In the genomic region with DNA sequence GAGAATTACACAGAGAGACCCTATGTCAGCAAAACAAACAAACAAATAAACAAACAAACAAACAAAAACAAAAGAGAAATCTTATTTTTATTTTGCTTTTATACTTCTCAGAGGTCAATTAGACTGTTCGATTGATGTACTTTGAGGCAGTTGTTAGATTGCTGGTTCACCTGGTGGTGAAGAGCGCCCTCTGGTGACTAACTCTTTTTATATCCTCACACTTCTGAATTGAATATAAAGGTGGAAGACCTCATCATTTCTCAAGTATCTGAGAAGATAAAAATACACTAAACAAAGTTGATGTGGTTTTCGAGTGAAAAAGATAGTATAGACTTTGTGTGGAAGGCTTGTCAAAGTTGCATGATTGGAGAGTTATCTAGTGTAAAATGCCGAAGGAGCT, we compare ENCODE assay signal across 9 mouse cellular contexts. TPM values are rescaled to one million over a fixed set of nuclear protein-coding genes. Genes with fewer than 3 reads are reported as not detected.
DNase-seq lines count a peak whose midpoint lies in the region; ATAC-seq lines count a peak whose summit lies in the region.
"Had no signal": no experiment of that assay in that cellular context is flagged by ENCODE, and none has a peak within 500 bp of the region (broad histone marks: within the 10 kb centered on the region; RNA-seq: fewer than 3 reads in every experiment).

No protein-coding gene starts in this region.

- no peak overlapping the region for H3K9ac ChIP-seq in embryonic facial prominence, embryonic 11.5 days (replicated peaks; ENCODE audit: low read length)
- no peak overlapping the region for H3K9ac ChIP-seq in limb, embryonic 11.5 days (ENCODE audit: low read length)
- H3K9ac ChIP-seq: midbrain, embryonic 12.5 days had no signal

- no peak overlapping the region for H3K4me3 ChIP-seq in embryonic facial prominence, embryonic 11.5 days (ENCODE audit: low read depth, low read length)
- H3K4me3 ChIP-seq in embryonic facial prominence, embryonic 10.5 days, result no peak overlapping the region
- H3K4me3 ChIP-seq in limb, embryonic 11.5 days (ENCODE audit: low read depth, low read length), result no peak overlapping the region
- no peak overlapping the region for H3K4me3 ChIP-seq in limb, embryonic 10.5 days
- H3K4me3 ChIP-seq: midbrain, embryonic 12.5 days had no signal

- 32% methylated on average over 4 of the region's 4 CpGs for WGBS in embryonic facial prominence, embryonic 11.5 days
- 34% methylated on average over 4 of the region's 4 CpGs for WGBS in embryonic facial prominence, embryonic 10.5 days
- 32% methylated on average over 4 of the region's 4 CpGs for WGBS in limb, embryonic 11.5 days
- WGBS in limb, embryonic 10.5 days, result 32% methylated on average over 4 of the region's 4 CpGs

- H3K4me1 ChIP-seq in embryonic facial prominence, embryonic 11.5 days (ENCODE audit: control insufficient read depth, insufficient read depth, low read length), result no peaks in the 10 kb centered on the region
- peaks cover 23% of the 10 kb centered on the region for H3K4me1 ChIP-seq in embryonic facial prominence, embryonic 10.5 days
- H3K4me1 ChIP-seq in limb, embryonic 11.5 days (ENCODE audit: control insufficient read depth, insufficient read depth, low read length), result peaks cover 3% of the 10 kb centered on the region; the same call in 1 of the 2 replicates
- H3K4me1 ChIP-seq in limb, embryonic 10.5 days, result peaks cover 14% of the 10 kb centered on the region

- no peak for ATAC-seq in embryonic facial prominence, embryonic 11.5 days (replicated peaks; ENCODE audit: insufficient number of reproducible peaks, low FRiP score, low TSS enrichment, low read depth)
- no peak for ATAC-seq in limb, embryonic 11.5 days (ENCODE audit: insufficient number of reproducible peaks, low FRiP score, low TSS enrichment, low read depth)
- ATAC-seq in erythroblast, adult 5-6 weeks (replicated peaks; ENCODE audit: low FRiP score, poor library complexity, severe bottlenecking), result peak; percentile 64; the same call in 1 of the 2 replicates

- no peaks in the 10 kb centered on the region for H3K27me3 ChIP-seq in embryonic facial prominence, embryonic 11.5 days (ENCODE audit: control insufficient read depth, insufficient read depth, low read length)
- 0 out of 2 replicates have a peak, but pooled peaks cover 6% of the 10 kb centered on the region for H3K27me3 ChIP-seq in embryonic facial prominence, embryonic 10.5 days (replicated peaks; ENCODE audit: low read depth, poor library complexity, severe bottlenecking)
- H3K27me3 ChIP-seq in limb, embryonic 11.5 days (ENCODE audit: control insufficient read depth, insufficient read depth, low read length), result no peaks in the 10 kb centered on the region
- H3K27me3 ChIP-seq in limb, embryonic 10.5 days (ENCODE audit: low read depth, poor library complexity, severe bottlenecking), result no peaks in the 10 kb centered on the region
- H3K27me3 ChIP-seq: midbrain, embryonic 12.5 days had no signal

- no peaks in the 10 kb centered on the region for H3K36me3 ChIP-seq in embryonic facial prominence, embryonic 11.5 days (replicated peaks; ENCODE audit: control insufficient read depth, insufficient read depth, low read depth, low read length)
- no peaks in the 10 kb centered on the region for H3K36me3 ChIP-seq in embryonic facial prominence, embryonic 10.5 days (replicated peaks)
- no peaks in the 10 kb centered on the region for H3K36me3 ChIP-seq in limb, embryonic 11.5 days (ENCODE audit: control insufficient read depth, insufficient read depth, low read length)
- H3K36me3 ChIP-seq in limb, embryonic 10.5 days, result no peaks in the 10 kb centered on the region
- H3K36me3 ChIP-seq: midbrain, embryonic 12.5 days had no signal

- no peaks in the 10 kb centered on the region for H3K9me3 ChIP-seq in embryonic facial prominence, embryonic 11.5 days (replicated peaks; ENCODE audit: control insufficient read depth, low read length)
- no peaks in the 10 kb centered on the region for H3K9me3 ChIP-seq in embryonic facial prominence, embryonic 10.5 days
- no peaks in the 10 kb centered on the region for H3K9me3 ChIP-seq in limb, embryonic 11.5 days (ENCODE audit: control insufficient read depth, low read length)
- no peaks in the 10 kb centered on the region for H3K9me3 ChIP-seq in limb, embryonic 10.5 days (replicated peaks)
- H3K9me3 ChIP-seq: midbrain, embryonic 12.5 days had no signal

- DNase-seq in embryonic facial prominence, embryonic 11.5 days (ENCODE audit: low spot score), result peak; percentile 78
- DNase-seq in embryonic facial prominence, embryonic 10.5 days (ENCODE audit: low spot score), result no peak
- peak; percentile 44 for DNase-seq in limb, embryonic 11.5 days (ENCODE audit: low spot score)
- no peak for DNase-seq in limb, embryonic 10.5 days (ENCODE audit: low spot score)
- peak; percentile 82 for DNase-seq in NIH3T3 (ENCODE audit: low read depth)
- peak; percentile 87 for DNase-seq in naive thymus-derived CD4-positive, alpha-beta T cell, adult 2 months (ENCODE audit: low read depth)
- DNase-seq in ovary, postnatal 14 days (ENCODE audit: low spot score), result no peak

- H3K4me2 ChIP-seq in embryonic facial prominence, embryonic 11.5 days (ENCODE audit: low read depth, low read length), result no peak overlapping the region
- H3K4me2 ChIP-seq in limb, embryonic 11.5 days (ENCODE audit: low read depth, severe bottlenecking), result no peak overlapping the region
- H3K4me2 ChIP-seq: midbrain, embryonic 12.5 days had no signal

- H3K27ac ChIP-seq in embryonic facial prominence, embryonic 11.5 days (replicated peaks; ENCODE audit: low read depth, low read length), result no peak overlapping the region
- H3K27ac ChIP-seq in embryonic facial prominence, embryonic 10.5 days (replicated peaks), result no peak overlapping the region
- H3K27ac ChIP-seq in limb, embryonic 11.5 days (replicated peaks; ENCODE audit: low read depth, low read length), result no peak overlapping the region
- H3K27ac ChIP-seq in limb, embryonic 10.5 days, result no peak overlapping the region
- H3K27ac ChIP-seq: midbrain, embryonic 12.5 days had no signal

RNA-seq across cellular contexts. Expression of a gene that starts 13.5 kb away (rescaled TPM):
- polyA plus RNA-seq in embryonic facial prominence, embryonic 11.5 days (2014; fragmentation: Nextera tagmentation; extraction: Ambion mirVana), result 10.3 and 10.7 TPM in 2 replicates
- 7.5 and 8.5 TPM in 2 replicates for polyA plus RNA-seq in embryonic facial prominence, embryonic 10.5 days (2016; fragmentation: Nextera tagmentation; extraction: Ambion mirVana)
- polyA plus RNA-seq in limb, embryonic 11.5 days (2014; fragmentation: Nextera tagmentation; extraction: Ambion mirVana), result 7.5 and 7.8 TPM in 2 replicates
- 7.2 and 7.3 TPM in 2 replicates for polyA plus RNA-seq in limb, embryonic 10.5 days (2016; fragmentation: Nextera tagmentation; extraction: Ambion mirVana)
- total RNA-seq in erythroblast, adult 5-6 weeks (2015; ENCODE audit: low replicate concordance), result 17.9 and 24.7 TPM in 2 replicates
- total RNA-seq in erythroblast, adult 5-6 weeks (2017; ENCODE audit: low replicate concordance), result 28.0 and 30.0 TPM in 2 replicates

Comparison
In these comparisons a context has a peak if more than half of its experiments do, and no peak if none do; other contexts are left out.
1. DNase-seq: peak in embryonic facial prominence, embryonic 11.5 days (single experiment), limb, embryonic 11.5 days (single experiment), NIH3T3 (single experiment) and naive thymus-derived CD4-positive, alpha-beta T cell, adult 2 months (single experiment); none in embryonic facial prominence, embryonic 10.5 days (single experiment), limb, embryonic 10.5 days (single experiment) and ovary, postnatal 14 days (single experiment).